Mouse (Mus musculus): Measurements from ENCODE around the gene Kif17. TPM values are rescaled to one million over a fixed set of nuclear protein-coding genes. Genes with fewer than 3 reads are reported as not detected.

Kif17 gene
- polyA plus RNA-seq (2016; fragmentation: Nextera tagmentation; extraction: Ambion mirVana): 0.63 and 0.75 TPM in 2 replicates

DNA sequence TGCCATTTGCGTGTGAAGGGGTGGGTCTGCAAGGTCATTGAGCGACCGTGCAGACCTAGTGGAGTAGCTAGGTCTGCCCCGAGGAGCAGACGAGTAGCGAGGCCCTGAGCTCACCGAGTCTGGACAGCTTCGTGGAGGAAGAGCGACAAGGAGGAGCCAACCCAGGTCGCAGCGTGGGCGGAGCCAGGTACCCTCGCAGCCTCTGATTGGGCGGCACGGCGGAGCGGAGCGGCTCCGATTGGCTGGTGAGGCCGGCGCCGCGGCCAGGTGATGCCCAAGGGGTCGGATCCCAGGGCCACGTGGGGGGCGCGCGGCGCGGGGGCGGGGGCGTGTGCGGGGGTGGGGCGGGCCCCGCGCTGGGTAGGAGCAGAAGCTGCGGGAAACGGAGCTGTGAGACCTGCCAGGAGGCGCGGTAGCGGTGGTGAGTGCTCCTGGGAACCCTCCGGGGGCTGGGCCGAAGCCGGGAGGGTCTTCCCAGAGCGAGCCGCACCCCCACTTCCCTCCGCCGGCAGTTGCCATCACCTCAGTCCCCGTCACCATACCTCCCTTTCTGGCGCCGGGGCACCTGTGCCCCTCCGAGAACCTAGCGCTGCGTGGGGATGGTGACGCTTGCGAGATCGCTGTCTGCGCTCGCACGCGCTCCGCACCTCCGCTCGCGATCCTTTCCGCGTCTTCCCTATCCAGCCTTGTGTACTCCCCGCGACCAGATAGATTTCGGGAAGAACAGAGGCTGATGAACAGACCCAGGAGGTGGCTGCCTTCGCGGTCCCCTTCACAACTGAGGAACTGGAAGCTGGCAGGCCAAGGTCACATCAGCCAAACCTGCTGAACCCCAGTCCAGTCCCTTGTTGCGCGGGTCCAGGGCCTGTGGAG lies at the start of gene Kif17, which contains the start of gene Sh2d5:
Kif17 (plus strand) TSS at position 348 of the 873 bp plus-strand sequence.
Sh2d5 (plus strand) TSS at position 316 of the 873 bp plus-strand sequence.
- Histone ChIP-seq H3K27ac (peak within 1 kb of the TSS; percentile 70), H3K9me3 (no peaks in the 10 kb centered on the region), H3K36me3 (peaks cover 28% of the 10 kb centered on the region), H3K4me1 (replicated peaks) (peaks cover 39% of the 10 kb centered on the region), H3K4me3 (peak within 1 kb of the TSS; percentile 72), H3K27me3 (ENCODE audit: insufficient read depth, poor library complexity, severe bottlenecking) (peaks cover 83% of the 10 kb centered on the region)
- DNase-seq (ENCODE audit: low spot score): peak; percentile 84
- under 1% methylated on average over 68 of the region's 74 CpGs for WGBS

DNA sequence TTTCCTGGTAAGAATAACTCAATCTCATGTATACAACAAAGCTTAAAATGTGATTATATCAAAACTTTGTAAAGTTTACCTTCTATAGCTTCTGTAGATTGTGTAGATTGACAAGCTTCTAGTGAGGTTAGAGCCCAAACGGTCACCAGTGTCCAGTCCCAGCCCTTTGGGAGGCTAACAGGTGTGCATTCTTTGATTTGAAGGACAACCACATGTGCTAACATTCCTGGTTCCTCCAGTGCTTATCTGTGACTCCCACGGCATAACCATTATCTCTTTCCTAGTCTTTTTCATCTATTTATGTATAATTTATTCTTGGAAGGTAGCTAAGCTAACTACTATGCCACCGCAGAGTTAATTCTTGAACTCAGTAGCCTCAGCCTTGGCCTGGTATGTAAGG lies 49.5 kb upstream of the Kif17 start:
- Histone ChIP-seq H3K4me1 (replicated peaks) (no peaks in the 10 kb centered on the region), H3K27ac (no peak overlapping the region), H3K27me3 (ENCODE audit: insufficient read depth, poor library complexity, severe bottlenecking) (no peaks in the 10 kb centered on the region), H3K36me3 (peaks cover 98% of the 10 kb centered on the region), H3K4me3 (no peak overlapping the region), H3K9me3 (no peaks in the 10 kb centered on the region)
- no peak for DNase-seq (ENCODE audit: low spot score)
- WGBS: 93% methylated on average over 3 of the region's 3 CpGs

DNA sequence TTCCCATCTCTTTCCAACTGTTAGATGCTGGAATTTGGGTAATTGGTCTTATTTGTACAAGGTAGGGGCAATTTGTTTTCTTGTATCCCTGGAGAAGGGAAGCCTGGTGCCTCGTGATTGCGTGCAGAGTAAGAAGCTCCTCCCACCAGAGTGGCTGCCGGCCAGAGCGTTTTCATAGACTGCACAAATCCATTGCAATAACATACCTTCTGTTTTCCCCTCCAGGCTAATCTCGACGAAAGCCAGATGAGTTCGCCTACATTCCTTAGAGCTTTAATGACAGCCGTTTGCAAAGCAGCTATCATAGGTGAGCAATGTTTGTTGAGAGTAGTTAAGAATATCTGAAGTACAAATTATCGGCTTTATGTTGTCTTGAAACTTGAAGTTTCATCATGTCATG lies 48.5 kb upstream of the Kif17 start:
- Histone ChIP-seq H3K27ac (no peak overlapping the region), H3K27me3 (ENCODE audit: insufficient read depth, poor library complexity, severe bottlenecking) (no peaks in the 10 kb centered on the region), H3K4me3 (no peak overlapping the region), H3K9me3 (no peaks in the 10 kb centered on the region), H3K36me3 (peaks cover 97% of the 10 kb centered on the region), H3K4me1 (replicated peaks) (no peaks in the 10 kb centered on the region)
- DNase-seq (ENCODE audit: low spot score): no peak
- WGBS: 90% methylated on average over 9 of the region's 9 CpGs

DNA sequence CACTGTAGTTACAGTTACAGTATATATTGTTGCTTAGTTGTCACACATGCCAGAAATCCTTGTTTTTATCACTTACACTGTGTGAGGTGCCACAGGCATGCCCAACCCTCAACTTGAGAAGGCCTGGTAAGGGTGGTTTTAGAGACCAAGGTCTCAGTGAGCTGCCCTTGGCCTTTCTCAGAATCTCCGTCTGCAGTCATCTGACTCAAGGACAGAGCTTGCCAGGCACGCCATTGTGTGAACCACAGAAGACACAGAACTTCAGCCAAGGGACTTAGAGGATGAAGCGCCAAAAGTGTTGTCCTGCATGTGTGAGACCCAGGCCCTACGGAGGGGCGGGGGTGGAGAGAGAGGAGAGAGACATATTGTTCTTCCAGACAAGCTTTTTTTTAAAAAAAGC lies 40.1 kb upstream of the Kif17 start:
- no peak overlapping the region for H3K27ac ChIP-seq
- H3K4me3 ChIP-seq: no peak overlapping the region
- no peak for DNase-seq (ENCODE audit: low spot score)
- H3K27me3 ChIP-seq (ENCODE audit: insufficient read depth, poor library complexity, severe bottlenecking): no peaks in the 10 kb centered on the region
- H3K9me3 ChIP-seq: no peaks in the 10 kb centered on the region
- peaks cover 48% of the 10 kb centered on the region for H3K36me3 ChIP-seq
- WGBS: 91% methylated on average over 5 of the region's 5 CpGs
- H3K4me1 ChIP-seq (replicated peaks): no peaks in the 10 kb centered on the region

DNA sequence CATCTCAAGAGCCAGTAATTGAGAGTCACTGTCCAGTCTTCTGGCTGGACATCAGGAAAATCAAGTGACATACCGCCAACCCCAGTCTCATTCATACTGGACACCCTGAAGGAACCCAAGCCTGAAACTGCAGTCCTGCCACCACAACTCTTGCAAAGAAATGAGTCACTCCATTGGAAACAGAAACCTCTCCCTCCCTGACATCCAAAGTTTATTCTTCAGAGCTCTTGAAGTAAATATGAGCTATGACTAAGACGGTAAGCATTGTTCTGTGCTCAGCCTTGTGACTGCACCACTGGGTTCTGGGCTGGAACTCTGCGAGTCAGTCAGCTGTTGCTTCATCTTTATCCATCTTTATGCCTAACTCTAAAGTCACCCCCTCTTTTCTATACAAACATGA lies 36.4 kb upstream of the Kif17 start:
- Histone ChIP-seq H3K36me3 (peaks cover 19% of the 10 kb centered on the region), H3K9me3 (no peaks in the 10 kb centered on the region), H3K4me1 (replicated peaks) (peaks cover 19% of the 10 kb centered on the region), H3K4me3 (no peak overlapping the region), H3K27ac (no peak overlapping the region), H3K27me3 (ENCODE audit: insufficient read depth, poor library complexity, severe bottlenecking) (no peaks in the 10 kb centered on the region)
- WGBS: 92% methylated on average over 3 of the region's 3 CpGs
- no peak for DNase-seq (ENCODE audit: low spot score)

DNA sequence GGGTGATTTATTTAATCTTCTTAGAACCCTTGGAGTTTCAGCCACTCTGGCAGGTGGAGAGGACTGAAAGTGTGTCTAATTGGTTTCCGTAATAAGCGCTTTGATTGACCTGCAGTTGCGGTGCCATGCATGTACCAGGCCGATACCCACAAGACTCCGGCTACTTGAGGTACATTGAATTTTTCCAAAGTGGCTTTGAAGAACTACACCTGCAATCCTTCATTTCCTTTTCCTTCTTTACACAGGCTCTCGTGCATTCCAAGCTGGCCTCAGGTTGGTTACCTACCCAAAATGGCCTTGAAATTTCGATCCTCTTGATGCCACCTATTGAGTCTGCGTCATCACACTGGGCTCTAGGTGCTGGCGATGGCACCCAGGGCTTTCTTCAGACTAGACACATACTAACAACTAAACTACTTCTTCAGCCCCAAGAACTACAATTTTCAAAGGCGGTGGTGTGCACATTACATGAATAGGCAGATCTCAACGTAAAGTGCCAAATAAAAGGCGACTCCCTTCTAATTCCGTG lies 34.5 kb upstream of the Kif17 start:
- DNase-seq (ENCODE audit: low spot score): no peak
- peak overlapping the region; percentile 97 for H3K4me3 ChIP-seq
- 53% methylated on average over 13 of the region's 13 CpGs for WGBS
- peaks cover 33% of the 10 kb centered on the region for H3K4me1 ChIP-seq (replicated peaks)
- peak overlapping the region; percentile 100 for H3K27ac ChIP-seq
- H3K9me3 ChIP-seq: no peaks in the 10 kb centered on the region
- peaks cover 20% of the 10 kb centered on the region for H3K36me3 ChIP-seq
- H3K27me3 ChIP-seq (ENCODE audit: insufficient read depth, poor library complexity, severe bottlenecking): no peaks in the 10 kb centered on the region

DNA sequence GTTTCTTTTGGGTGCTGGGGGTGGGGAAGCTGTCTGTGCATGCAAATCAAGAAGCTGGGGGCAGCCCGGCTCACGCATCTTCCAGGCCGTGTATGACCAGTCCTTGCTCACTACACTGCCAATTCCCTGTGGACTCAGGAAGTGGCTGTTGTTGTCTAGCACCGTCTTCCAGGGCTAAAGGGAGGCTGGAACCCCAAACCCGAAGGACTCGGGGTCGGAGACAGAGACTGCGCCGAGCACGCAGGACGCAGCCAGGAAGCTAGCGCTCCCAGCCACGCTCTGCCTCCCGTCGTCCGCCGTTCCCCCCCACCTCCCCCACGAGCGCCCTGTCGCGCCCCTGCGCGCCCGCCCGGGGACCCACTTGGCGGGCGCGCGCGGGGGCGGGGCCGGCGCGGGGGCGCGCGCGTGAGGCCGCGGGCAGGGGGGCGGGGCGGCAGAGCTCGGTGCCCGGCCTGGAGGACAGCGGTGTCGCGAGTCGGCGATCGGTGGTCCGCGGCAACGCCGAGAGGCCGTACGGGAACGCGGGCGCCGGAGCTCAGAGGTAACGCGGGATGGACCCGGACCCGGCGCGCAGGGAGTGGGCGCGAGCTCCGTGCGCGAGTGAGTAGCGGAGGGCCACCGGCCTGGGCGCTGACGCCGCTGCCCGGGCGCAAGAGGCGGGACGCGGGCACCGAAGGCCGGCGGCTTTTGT lies 33.9 kb upstream of the Kif17 start, which contains the start of gene Hp1bp3:
Hp1bp3 (plus strand) TSS at position 97 of the 691 bp plus-strand sequence.
- H3K36me3 ChIP-seq: peaks cover 26% of the 10 kb centered on the region
- under 1% methylated on average over 84 of the region's 84 CpGs for WGBS
- no peaks in the 10 kb centered on the region for H3K27me3 ChIP-seq (ENCODE audit: insufficient read depth, poor library complexity, severe bottlenecking)
- H3K27ac ChIP-seq: peak within 1 kb of the TSS; percentile 100
- peak; percentile 80 for DNase-seq (ENCODE audit: low spot score)
- peaks cover 33% of the 10 kb centered on the region for H3K4me1 ChIP-seq (replicated peaks)
- peak within 1 kb of the TSS; percentile 97 for H3K4me3 ChIP-seq
- H3K9me3 ChIP-seq: no peaks in the 10 kb centered on the region

DNA sequence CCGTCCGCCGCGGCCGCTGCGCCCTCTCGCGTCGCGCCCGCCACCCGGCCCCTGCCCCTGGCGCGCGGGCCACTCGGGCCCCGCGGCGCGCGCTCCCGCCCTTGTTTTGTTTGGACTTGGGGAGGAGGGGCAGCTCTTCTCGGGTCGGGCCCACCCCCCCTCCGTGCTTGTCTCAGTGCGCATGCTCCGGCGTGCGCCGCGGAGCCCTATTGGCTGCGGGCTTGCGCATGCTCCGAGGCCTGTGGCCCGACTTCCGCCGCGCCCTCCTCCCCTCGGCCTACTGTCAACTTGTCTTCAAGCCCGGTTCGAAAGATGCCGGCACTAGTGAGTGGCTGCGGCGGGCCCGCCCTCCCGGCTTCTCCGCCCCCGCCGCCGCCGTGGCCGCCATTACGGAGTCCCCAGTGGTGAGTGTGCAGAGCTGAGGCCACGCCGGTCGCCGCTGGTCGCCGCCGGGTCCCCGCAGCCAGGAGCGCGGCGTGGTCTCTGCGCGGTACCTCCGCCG lies 33.3 kb upstream of the Kif17 start:
- H3K36me3 ChIP-seq: peaks cover 30% of the 10 kb centered on the region
- H3K4me1 ChIP-seq (replicated peaks): peaks cover 33% of the 10 kb centered on the region
- H3K9me3 ChIP-seq: no peaks in the 10 kb centered on the region
- WGBS: under 1% methylated on average over 57 of the region's 68 CpGs
- peak overlapping the region; percentile 100 for H3K27ac ChIP-seq
- H3K27me3 ChIP-seq (ENCODE audit: insufficient read depth, poor library complexity, severe bottlenecking): no peaks in the 10 kb centered on the region
- H3K4me3 ChIP-seq: peak overlapping the region; percentile 97
- peak; percentile 99 for DNase-seq (ENCODE audit: low spot score)

DNA sequence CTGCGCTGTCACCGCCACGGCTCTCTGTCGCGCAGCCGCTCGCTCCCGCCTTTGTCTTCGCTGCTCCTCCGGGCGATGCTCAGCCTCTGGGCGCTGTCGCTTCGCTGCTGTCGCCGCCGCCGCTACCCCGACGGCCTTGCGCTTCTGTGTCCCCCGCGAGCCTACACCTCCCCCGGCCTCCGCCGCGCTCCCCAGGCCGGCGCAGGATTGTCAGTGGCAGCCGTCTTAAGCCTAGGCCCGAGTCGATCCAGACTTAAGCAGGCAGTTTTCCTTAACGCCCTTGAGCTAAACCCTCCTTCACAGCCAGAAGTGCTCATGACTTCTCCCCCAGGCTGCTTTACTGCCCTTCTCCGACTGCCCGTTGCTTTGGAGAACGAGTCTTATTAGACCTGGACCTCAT lies 32.8 kb upstream of the Kif17 start:
- Histone ChIP-seq H3K9me3 (no peaks in the 10 kb centered on the region), H3K4me1 (replicated peaks) (peaks cover 33% of the 10 kb centered on the region), H3K4me3 (peak overlapping the region; percentile 97), H3K27ac (peak overlapping the region; percentile 100), H3K27me3 (ENCODE audit: insufficient read depth, poor library complexity, severe bottlenecking) (no peaks in the 10 kb centered on the region), H3K36me3 (peaks cover 35% of the 10 kb centered on the region)
- WGBS: under 1% methylated on average over 36 of the region's 36 CpGs
- no peak for DNase-seq (ENCODE audit: low spot score)

DNA sequence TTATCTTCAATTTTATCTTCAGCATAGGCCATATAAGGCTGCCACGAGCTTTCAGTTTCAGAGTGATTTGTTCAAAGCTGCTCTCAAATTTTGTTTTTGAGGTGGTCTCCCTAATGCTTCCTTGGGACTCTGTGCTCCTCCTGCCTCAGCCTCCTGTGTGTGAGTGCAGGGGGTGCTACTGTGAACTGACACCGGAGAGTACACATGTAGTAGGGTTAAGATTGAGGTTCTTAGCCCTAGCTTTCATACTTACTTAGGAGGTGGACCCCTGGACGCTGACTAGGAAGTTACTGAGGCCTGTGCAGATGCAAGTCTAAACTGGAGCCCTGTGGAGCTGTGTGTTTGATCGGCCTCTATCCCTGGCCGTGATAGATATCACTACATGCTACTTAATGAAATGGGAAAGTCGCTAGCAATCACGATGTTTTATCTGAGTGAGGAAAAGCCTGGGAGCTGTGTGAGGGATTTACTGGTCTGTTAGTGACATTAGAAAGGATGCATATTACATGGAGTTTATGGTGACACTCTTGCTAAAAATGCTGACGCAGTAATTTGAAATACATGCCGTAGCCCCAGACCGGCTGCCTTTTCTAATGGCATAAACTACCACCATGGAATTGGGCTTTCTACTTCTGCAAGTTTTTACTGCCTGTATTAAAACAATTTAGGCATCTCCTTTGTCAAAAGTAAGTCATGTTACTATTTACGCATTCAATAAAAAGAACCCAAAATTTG lies 32.1 kb upstream of the Kif17 start:
- no peak for DNase-seq (ENCODE audit: low spot score)
- no peaks in the 10 kb centered on the region for H3K9me3 ChIP-seq
- H3K27me3 ChIP-seq (ENCODE audit: insufficient read depth, poor library complexity, severe bottlenecking): no peaks in the 10 kb centered on the region
- H3K4me3 ChIP-seq: peak overlapping the region; percentile 97
- peaks cover 33% of the 10 kb centered on the region for H3K4me1 ChIP-seq (replicated peaks)
- H3K27ac ChIP-seq: peak overlapping the region; percentile 100
- H3K36me3 ChIP-seq: peaks cover 42% of the 10 kb centered on the region
- WGBS: 85% methylated on average over 11 of the region's 11 CpGs

DNA sequence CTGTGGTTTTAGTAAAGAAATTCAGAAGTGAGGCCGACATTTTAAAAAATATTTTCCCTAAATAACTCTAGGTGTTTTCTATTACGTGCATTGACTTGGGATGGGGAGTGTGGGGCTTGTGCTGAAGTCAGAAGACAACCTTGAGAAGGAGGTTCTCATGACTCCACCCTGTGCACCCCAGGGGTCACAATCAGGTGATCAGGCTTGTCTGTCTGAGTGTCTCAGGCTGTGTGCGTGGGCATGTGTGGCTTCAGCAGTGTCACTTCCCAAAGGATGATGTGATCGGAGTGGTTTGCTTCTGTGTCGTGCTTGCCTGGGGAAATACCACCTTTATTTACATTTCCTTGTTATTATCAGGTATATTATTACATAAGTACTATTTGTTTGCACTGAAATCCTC lies 30.9 kb upstream of the Kif17 start:
- no peak overlapping the region for H3K4me3 ChIP-seq
- H3K27me3 ChIP-seq (ENCODE audit: insufficient read depth, poor library complexity, severe bottlenecking): no peaks in the 10 kb centered on the region
- peaks cover 33% of the 10 kb centered on the region for H3K4me1 ChIP-seq (replicated peaks)
- H3K27ac ChIP-seq: no peak overlapping the region
- peaks cover 54% of the 10 kb centered on the region for H3K36me3 ChIP-seq
- H3K9me3 ChIP-seq: no peaks in the 10 kb centered on the region
- no peak for DNase-seq (ENCODE audit: low spot score)
- 90% methylated on average over 5 of the region's 5 CpGs for WGBS

DNA sequence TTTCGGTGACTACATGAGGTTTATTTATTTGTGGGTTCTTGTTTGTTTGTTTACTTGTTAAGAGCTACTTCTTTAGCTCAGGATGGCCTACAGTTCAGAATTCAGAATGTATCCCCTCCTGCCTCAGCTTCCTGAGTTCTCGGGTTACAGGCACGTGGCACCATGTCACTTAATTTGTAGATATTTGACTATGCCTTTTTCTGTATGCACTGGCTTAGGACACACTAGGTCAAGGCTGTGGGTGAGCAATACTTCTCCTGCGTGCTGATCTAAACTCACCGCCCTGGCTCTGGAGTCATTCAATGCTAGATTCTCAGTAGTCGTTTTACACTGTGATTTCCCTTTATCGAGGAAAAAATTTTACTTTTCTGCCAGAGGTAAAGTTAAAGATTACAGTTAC lies 29.5 kb upstream of the Kif17 start:
- Histone ChIP-seq H3K27me3 (ENCODE audit: insufficient read depth, poor library complexity, severe bottlenecking) (no peaks in the 10 kb centered on the region), H3K36me3 (peaks cover 67% of the 10 kb centered on the region), H3K4me3 (no peak overlapping the region), H3K27ac (no peak overlapping the region), H3K9me3 (no peaks in the 10 kb centered on the region), H3K4me1 (replicated peaks) (peaks cover 29% of the 10 kb centered on the region)
- WGBS: 88% methylated on average over 7 of the region's 7 CpGs
- no peak for DNase-seq (ENCODE audit: low spot score)
